10 mouse cellular contexts compared by ENCODE assay signal in the genomic region with DNA sequence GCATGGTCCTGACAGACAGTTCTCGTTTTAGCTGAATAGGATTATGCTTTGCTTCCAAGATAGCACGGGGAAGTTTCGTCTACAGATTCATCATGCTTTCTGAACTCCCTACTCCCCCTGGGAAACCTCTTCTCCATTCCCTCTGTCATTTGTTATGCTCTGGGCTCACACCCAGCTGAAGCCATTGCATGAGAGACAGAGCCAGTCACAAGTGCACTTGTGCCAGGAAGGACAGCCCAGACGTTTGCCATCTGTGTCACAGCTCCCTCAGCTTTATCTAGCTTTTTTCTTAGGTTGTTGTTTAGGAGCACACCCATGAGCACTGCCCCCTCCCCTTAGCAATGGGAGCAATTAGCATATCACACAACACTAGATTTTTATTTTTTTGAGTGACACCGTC.
A peak's percentile ranks its signal among the peaks of the same experiment; 100 is the strongest.
DNase-seq lines count a peak whose midpoint lies in the region; ATAC-seq and TF ChIP-seq lines count a peak whose summit lies in the region.
"Had no signal": no experiment of that assay in that cellular context is flagged by ENCODE, and none has a peak within 500 bp of the region (broad histone marks: within the 10 kb centered on the region; RNA-seq: fewer than 3 reads in every experiment).

No protein-coding gene starts in this region.

- no peaks in the 10 kb centered on the region for H3K27me3 ChIP-seq in lung, embryonic 14.5 days (ENCODE audit: insufficient read depth, low read length)
- no peaks in the 10 kb centered on the region for H3K27me3 ChIP-seq in forebrain, embryonic 16.5 days (replicated peaks; ENCODE audit: control insufficient read depth, insufficient read depth, low read length)
- no peaks in the 10 kb centered on the region for H3K27me3 ChIP-seq in midbrain, embryonic 15.5 days (replicated peaks)

- H3K27ac ChIP-seq in lung, embryonic 14.5 days (ENCODE audit: low read depth): no peak overlapping the region
- H3K27ac ChIP-seq in forebrain, embryonic 16.5 days (ENCODE audit: low read length): peak overlapping the region; percentile 61
- no peak overlapping the region for H3K27ac ChIP-seq in midbrain, embryonic 15.5 days
- H3K27ac ChIP-seq: stomach, postnatal 0 days had no signal

- no peak overlapping the region for H3K4me3 ChIP-seq in lung, embryonic 14.5 days (ENCODE audit: low read depth, low read length)
- H3K4me3 ChIP-seq in forebrain, embryonic 16.5 days (replicated peaks; ENCODE audit: low read length): no peak overlapping the region
- H3K4me3 ChIP-seq in midbrain, embryonic 15.5 days: no peak overlapping the region

- no peaks in the 10 kb centered on the region for H3K9me3 ChIP-seq in lung, embryonic 14.5 days (ENCODE audit: low read depth, low read length)
- H3K9me3 ChIP-seq in forebrain, embryonic 16.5 days (ENCODE audit: control insufficient read depth, low read length): no peaks in the 10 kb centered on the region
- H3K9me3 ChIP-seq in midbrain, embryonic 15.5 days: no peaks in the 10 kb centered on the region

- 43% methylated on average over 5 of the region's 5 CpGs for WGBS in lung, embryonic 14.5 days
- 23% methylated on average over 5 of the region's 5 CpGs for WGBS in forebrain, embryonic 16.5 days
- WGBS in midbrain, embryonic 15.5 days: 30% methylated on average over 5 of the region's 5 CpGs

- H3K9ac ChIP-seq in lung, embryonic 14.5 days: no peak overlapping the region
- no peak overlapping the region for H3K9ac ChIP-seq in forebrain, embryonic 16.5 days (replicated peaks; ENCODE audit: low read depth, low read length)
- H3K9ac ChIP-seq in midbrain, embryonic 15.5 days: no peak overlapping the region

- peaks cover 4% of the 10 kb centered on the region; the same call in 1 of the 2 replicates for H3K4me1 ChIP-seq in lung, embryonic 14.5 days (ENCODE audit: insufficient read depth)
- H3K4me1 ChIP-seq in forebrain, embryonic 16.5 days (replicated peaks; ENCODE audit: control insufficient read depth, insufficient read depth, low read length): peaks cover 20% of the 10 kb centered on the region
- peaks cover 4% of the 10 kb centered on the region for H3K4me1 ChIP-seq in midbrain, embryonic 15.5 days

- H3K36me3 ChIP-seq in lung, embryonic 14.5 days (ENCODE audit: insufficient read depth): no peaks in the 10 kb centered on the region
- H3K36me3 ChIP-seq in forebrain, embryonic 16.5 days (ENCODE audit: control insufficient read depth, insufficient read depth): no peaks in the 10 kb centered on the region
- H3K36me3 ChIP-seq in midbrain, embryonic 15.5 days (replicated peaks): no peaks in the 10 kb centered on the region

- H3K4me2 ChIP-seq in lung, embryonic 14.5 days: no peak overlapping the region
- 0 out of 2 replicates have a peak overlapping the region, but pooled peaks have one; percentile 4 for H3K4me2 ChIP-seq in forebrain, embryonic 16.5 days (ENCODE audit: low read length)
- no peak overlapping the region for H3K4me2 ChIP-seq in midbrain, embryonic 15.5 days

- no peak for TF ChIP-seq CTCF in lung, embryonic 14.5 days (IDR thresholded peaks at IDR 0.05; ENCODE audit: low read depth)

- ATAC-seq in lung, embryonic 14.5 days (ENCODE audit: insufficient read depth): peak; percentile 70; the same call in 1 of the 2 replicates
- peak; percentile 95 for ATAC-seq in forebrain, embryonic 16.5 days
- ATAC-seq in midbrain, embryonic 15.5 days (replicated peaks): 0 out of 2 replicates have a peak, but pooled peaks have one; percentile 67

- peak; percentile 17 for DNase-seq in adrenal gland, postnatal 14 days
- no peak for DNase-seq in adrenal gland, adult 2 months
- DNase-seq in lung, embryonic 14.5 days: peak; percentile 68
- DNase-seq in lung, postnatal 25 days (ENCODE audit: low spot score): no peak
- DNase-seq in kidney, adult 8-10 months: no peak
- DNase-seq in frontal cortex, postnatal 14 days (ENCODE audit: low spot score in 2 of 2): no peak
- DNase-seq: kidney, adult 9 months had no signal

Comparison
In these comparisons a context has a peak if more than half of its experiments do, and no peak if none do; other contexts are left out.
1. DNase-seq: peak in adrenal gland, postnatal 14 days (single experiment) and lung, embryonic 14.5 days (single experiment); none in adrenal gland, adult 2 months (single experiment), lung, postnatal 25 days (single experiment), kidney, adult 8-10 months (0 of 2) and frontal cortex, postnatal 14 days (0 of 2).
2. Peak in every context shown above with its lines, with median percentiles within 50 percentile points of each other: ATAC-seq.